In the genomic region with DNA sequence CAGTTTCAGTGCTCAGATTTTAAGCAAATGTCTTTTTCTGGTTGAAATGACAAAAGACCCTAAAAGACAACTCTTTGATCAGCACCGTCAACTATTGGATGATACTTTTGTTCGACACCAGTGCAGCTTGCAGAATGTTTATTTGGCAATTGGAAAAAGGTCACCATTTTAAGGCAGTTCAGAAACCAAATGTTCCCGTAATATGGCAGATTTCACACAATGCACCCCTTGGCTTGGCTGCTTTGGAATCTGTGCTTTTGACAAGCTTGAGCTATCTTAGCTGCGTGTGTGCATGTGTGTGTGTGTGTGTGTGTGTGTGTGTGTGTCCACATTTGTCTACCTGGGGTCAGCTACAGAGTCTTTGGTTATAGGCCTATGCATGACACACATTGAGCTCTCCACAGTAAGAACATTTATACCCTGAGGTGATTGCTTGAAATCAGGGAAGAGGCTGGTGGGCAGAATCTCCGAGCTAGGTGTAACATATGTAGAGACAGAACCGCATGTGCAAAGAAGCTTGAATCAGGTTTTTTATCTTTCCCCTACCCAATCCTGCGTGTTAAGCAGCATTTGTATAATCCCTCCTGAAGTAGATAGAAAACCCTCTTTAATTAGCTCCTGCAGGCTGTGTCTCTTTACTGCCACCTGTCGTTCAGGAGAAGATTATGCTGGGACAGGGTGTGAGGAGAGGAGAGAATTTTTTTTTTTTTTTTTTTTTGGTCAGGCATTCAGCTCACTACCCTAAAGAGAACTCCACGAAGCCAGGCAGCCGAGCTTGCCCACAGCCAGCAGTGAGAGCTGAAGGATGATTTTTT, we compare ENCODE assay signal across 8 mouse cellular contexts.
DNase-seq lines count a peak whose midpoint lies in the region; ATAC-seq and TF ChIP-seq lines count a peak whose summit lies in the region.

No protein-coding gene starts in this region.

- H3K27ac ChIP-seq in heart, adult 2 months: no peak overlapping the region
- H3K27ac ChIP-seq in heart, embryonic 12.5 days (ENCODE audit: poor library complexity, severe bottlenecking): no peak overlapping the region
- H3K27ac ChIP-seq in cortical plate, adult 2 months (ENCODE audit: insufficient read depth, low read length): no peak overlapping the region; the same call in 1 of the 2 replicates
- H3K27ac ChIP-seq in lung, embryonic 16.5 days (ENCODE audit: low read length): no peak overlapping the region

- intact Hi-C loops in heart, adult 2 months (cut with DNase I): loop anchor here (5.0 kb wide), 1 partner anchor 462 kb away; no protein-coding TSS in a partner anchor

- TF ChIP-seq EP300 in heart, adult 2 months (IDR thresholded peaks at IDR 0.05; ENCODE audit: insufficient read depth, low read depth, low read length): no peak

- H3K9ac ChIP-seq in heart, adult 2 months (ENCODE audit: low read depth, low read length): no peak overlapping the region
- no peak overlapping the region for H3K9ac ChIP-seq in heart, embryonic 12.5 days
- H3K9ac ChIP-seq in lung, embryonic 16.5 days (ENCODE audit: low read length): no peak overlapping the region

- H3K79me2 ChIP-seq in heart, adult 2 months (replicated peaks; ENCODE audit: control insufficient read depth, insufficient read depth, low read length): no peaks in the 10 kb centered on the region

- no peak overlapping the region for H3K4me2 ChIP-seq in heart, embryonic 12.5 days
- H3K4me2 ChIP-seq in lung, embryonic 16.5 days (ENCODE audit: low read depth, low read length): no peak overlapping the region

- ATAC-seq in heart, embryonic 12.5 days (ENCODE audit: insufficient number of reproducible peaks, low FRiP score): no peak
- peak; percentile 54; the same call in 1 of the 2 replicates for ATAC-seq in lung, embryonic 16.5 days (ENCODE audit: low read depth)

- no peaks in the 10 kb centered on the region for H3K9me3 ChIP-seq in heart, embryonic 12.5 days (replicated peaks)
- no peaks in the 10 kb centered on the region for H3K9me3 ChIP-seq in lung, embryonic 16.5 days (ENCODE audit: control insufficient read depth, low read length)

- H3K4me3 ChIP-seq in heart, adult 2 months: no peak overlapping the region
- no peak overlapping the region for H3K4me3 ChIP-seq in heart, embryonic 12.5 days
- no peak overlapping the region for H3K4me3 ChIP-seq in cortical plate, adult 2 months (ENCODE audit: insufficient read depth, low read length)
- H3K4me3 ChIP-seq in lung, embryonic 16.5 days (ENCODE audit: low read length): no peak overlapping the region

- no peaks in the 10 kb centered on the region for H3K36me3 ChIP-seq in heart, adult 2 months (ENCODE audit: control insufficient read depth, insufficient read depth, low read length)
- no peaks in the 10 kb centered on the region for H3K36me3 ChIP-seq in heart, embryonic 12.5 days
- no peaks in the 10 kb centered on the region for H3K36me3 ChIP-seq in lung, embryonic 16.5 days (ENCODE audit: control insufficient read depth, insufficient read depth, low read length)

- peak; percentile 75 for TF ChIP-seq CTCF in heart, adult 2 months (IDR thresholded peaks at IDR 0.05)
- peak; percentile 55 for TF ChIP-seq CTCF in cortical plate, adult 2 months (IDR thresholded peaks at IDR 0.05; ENCODE audit: extremely low read depth, insufficient read depth, low read length)

- H3K27me3 ChIP-seq in heart, adult 2 months (ENCODE audit: control insufficient read depth, insufficient read depth, low read length): no peaks in the 10 kb centered on the region
- 0 out of 2 replicates have a peak, but pooled peaks cover 3% of the 10 kb centered on the region for H3K27me3 ChIP-seq in heart, embryonic 12.5 days (replicated peaks)
- no peaks in the 10 kb centered on the region for H3K27me3 ChIP-seq in lung, embryonic 16.5 days (ENCODE audit: control insufficient read depth, insufficient read depth, low read depth, low read length)

- WGBS in heart, adult 2 months: 44% methylated on average over 10 of the region's 10 CpGs
- 46% methylated on average over 10 of the region's 10 CpGs for WGBS in heart, embryonic 12.5 days
- WGBS in lung, embryonic 16.5 days: 46% methylated on average over 10 of the region's 10 CpGs

- DNase-seq in heart, adult 2 months: no peak
- peak; percentile 66 for DNase-seq in ES-CJ7 (ENCODE audit: low read depth, low spot score)
- no peak for DNase-seq in urinary bladder, postnatal 10 days (ENCODE audit: low spot score)
- no peak for DNase-seq in urinary bladder, postnatal 4 days (ENCODE audit: low spot score in 2 of 2)
- no peak for DNase-seq in adrenal gland, postnatal 25 days

- TF ChIP-seq POLR2A in heart, adult 2 months (IDR thresholded peaks at IDR 0.05; ENCODE audit: insufficient read depth, low read depth, low read length): no peak
- TF ChIP-seq POLR2A in cortical plate, adult 2 months (IDR thresholded peaks at IDR 0.05; ENCODE audit: extremely low read depth, insufficient read depth, low read length): no peak

- no peaks in the 10 kb centered on the region for H3K4me1 ChIP-seq in heart, adult 2 months (ENCODE audit: control insufficient read depth, insufficient read depth, low read length)
- H3K4me1 ChIP-seq in heart, embryonic 12.5 days (replicated peaks): no peaks in the 10 kb centered on the region
- peaks cover 3% of the 10 kb centered on the region; the same call in 1 of the 2 replicates for H3K4me1 ChIP-seq in cortical plate, adult 2 months (ENCODE audit: control insufficient read depth, insufficient read depth, low read length)
- H3K4me1 ChIP-seq in lung, embryonic 16.5 days (replicated peaks; ENCODE audit: control insufficient read depth, insufficient read depth, low read length): no peaks in the 10 kb centered on the region
